Mouse (Mus musculus): Measurements from ENCODE around the gene Racgap1. TPM values are rescaled to one million over a fixed set of nuclear protein-coding genes. Genes with fewer than 3 reads are reported as not detected.

Racgap1 gene
- polyA plus RNA-seq, 1 experiment from 2014 or later = 63.3 TPM

DNA sequence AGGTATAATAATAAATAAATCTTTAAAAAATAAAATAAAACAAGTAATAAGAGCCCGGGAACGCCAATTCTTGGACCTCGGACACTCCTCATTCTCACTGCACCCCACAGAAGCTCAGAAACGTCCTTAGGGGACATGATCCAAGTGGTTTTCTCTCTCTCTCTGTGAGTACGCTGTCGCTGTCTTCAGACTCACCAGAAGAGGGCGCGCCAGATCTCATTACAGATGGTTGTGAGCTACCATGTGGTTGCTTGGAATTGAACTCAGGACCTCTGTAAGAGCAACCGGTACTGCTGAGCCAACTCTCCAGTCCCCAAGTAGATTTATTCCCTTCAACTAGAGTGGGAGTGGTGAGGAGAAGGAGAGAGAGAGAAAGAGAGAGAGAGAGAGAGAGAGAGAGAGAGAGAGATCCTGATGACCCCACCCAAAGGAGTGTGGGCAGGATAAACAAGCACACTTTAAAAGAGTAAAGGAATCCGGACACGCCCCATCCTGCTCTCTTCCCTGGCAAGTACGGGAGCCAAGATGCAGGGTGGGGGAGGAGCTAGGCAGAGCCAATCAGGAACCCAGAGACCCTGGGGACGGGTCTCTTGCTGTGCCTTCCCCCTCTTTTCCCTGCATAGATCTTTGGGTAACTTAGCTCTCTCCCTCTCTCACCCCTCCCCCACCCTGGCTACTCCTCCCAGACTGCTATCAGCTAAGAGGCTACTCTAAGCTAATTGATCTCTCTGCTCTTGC, 26.8 kb upstream of the Racgap1 start:
- peaks cover 3% of the 10 kb centered on the region; the same call in 1 of the 2 replicates for H3K36me3 ChIP-seq
- H3K4me3 ChIP-seq = no peak overlapping the region
- H3K27me3 ChIP-seq = no peaks in the 10 kb centered on the region
- ATAC-seq (ENCODE audit: low FRiP score, low read depth) = no peak
- H3K27ac ChIP-seq (replicated peaks) = no peak overlapping the region
- H3K9me3 ChIP-seq = no peaks in the 10 kb centered on the region
- WGBS = 20% methylated on average over 13 of the region's 13 CpGs
- no peak overlapping the region for H3K9ac ChIP-seq
- peak overlapping the region; percentile 10 for H3K4me2 ChIP-seq
- H3K4me1 ChIP-seq (replicated peaks) = peaks cover 61% of the 10 kb centered on the region

DNA sequence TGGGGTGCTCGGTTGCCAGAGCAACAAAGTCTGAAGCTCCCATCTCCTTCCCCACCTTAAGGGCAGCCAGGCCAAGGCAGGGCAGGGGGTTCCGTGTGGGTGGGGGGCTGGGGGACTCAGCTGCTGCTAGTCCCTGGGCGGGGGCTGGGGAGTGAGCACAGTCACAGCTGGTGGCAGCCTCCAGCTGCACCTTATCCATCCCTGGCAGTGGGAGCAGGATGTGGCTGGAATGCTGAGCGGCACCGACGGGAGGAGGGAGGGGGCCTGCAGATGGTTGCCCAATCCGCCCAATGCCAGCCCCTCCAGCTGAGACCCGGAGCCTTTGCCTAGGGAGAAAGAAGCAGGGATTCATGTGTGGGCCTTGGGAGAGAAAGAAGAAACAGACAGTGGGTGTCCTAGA, 25.6 kb upstream of the Racgap1 start:
- Histone ChIP-seq H3K9me3 (no peaks in the 10 kb centered on the region), H3K27ac (replicated peaks) (peak overlapping the region; percentile 73), H3K4me2 (peak overlapping the region; percentile 72), H3K27me3 (no peaks in the 10 kb centered on the region), H3K4me3 (0 out of 2 replicates have a peak overlapping the region, but pooled peaks have one; percentile 3), H3K9ac (0 out of 2 replicates have a peak overlapping the region, but pooled peaks have one; percentile 15), H3K4me1 (replicated peaks) (peaks cover 70% of the 10 kb centered on the region), H3K36me3 (no peaks in the 10 kb centered on the region)
- ATAC-seq (ENCODE audit: low FRiP score, low read depth) = peak; percentile 62
- WGBS = 20% methylated on average over 8 of the region's 8 CpGs

DNA sequence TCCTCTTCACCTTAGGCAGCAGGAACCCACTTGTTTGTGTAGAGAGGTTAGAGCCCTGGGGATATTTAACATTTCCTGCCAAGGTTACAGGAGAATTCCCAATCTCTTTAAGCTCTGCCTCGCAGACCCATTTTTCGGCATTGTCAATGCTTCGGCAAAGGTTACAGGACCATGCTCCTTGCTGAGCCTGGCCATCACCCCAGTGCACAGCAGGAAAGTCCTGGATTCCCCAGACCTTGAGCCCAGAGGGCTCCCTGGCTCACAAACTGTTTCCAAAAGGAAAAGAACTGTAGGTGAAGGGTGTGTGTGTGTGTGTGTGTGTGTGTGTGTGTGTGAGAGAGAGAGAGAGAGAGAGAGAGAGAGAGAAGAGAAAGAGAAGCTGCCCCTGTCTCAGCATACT, 23.4 kb upstream of the Racgap1 start:
- Histone ChIP-seq H3K4me2 (peak overlapping the region; percentile 72), H3K4me1 (replicated peaks) (peaks cover 84% of the 10 kb centered on the region), H3K27ac (replicated peaks) (no peak overlapping the region; the same call in 1 of the 2 replicates), H3K27me3 (no peaks in the 10 kb centered on the region), H3K9ac (peak overlapping the region; percentile 22; the same call in 1 of the 2 replicates), H3K4me3 (0 out of 2 replicates have a peak overlapping the region, but pooled peaks have one; percentile 11), H3K36me3 (no peaks in the 10 kb centered on the region), H3K9me3 (no peaks in the 10 kb centered on the region)
- 74% methylated on average over 3 of the region's 3 CpGs for WGBS
- ATAC-seq (ENCODE audit: low FRiP score, low read depth) = no peak

DNA sequence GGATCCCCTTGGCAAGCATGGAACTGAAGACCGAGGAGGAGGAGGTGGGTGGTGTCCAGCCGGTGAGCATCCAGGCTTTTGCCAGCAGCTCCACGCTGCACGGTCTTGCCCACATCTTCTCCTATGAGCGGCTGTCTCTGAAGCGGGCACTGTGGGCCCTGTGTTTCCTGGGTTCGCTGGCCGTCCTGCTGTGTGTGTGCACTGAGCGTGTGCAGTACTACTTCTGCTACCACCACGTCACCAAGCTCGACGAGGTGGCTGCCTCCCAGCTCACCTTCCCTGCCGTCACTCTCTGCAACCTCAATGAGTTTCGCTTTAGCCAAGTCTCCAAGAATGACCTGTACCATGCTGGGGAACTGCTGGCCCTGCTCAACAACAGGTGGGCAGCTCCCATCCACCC, 20.3 kb upstream of the Racgap1 start:
- no peaks in the 10 kb centered on the region for H3K9me3 ChIP-seq
- no peak for ATAC-seq (ENCODE audit: low FRiP score, low read depth)
- H3K9ac ChIP-seq = peak overlapping the region; percentile 93
- H3K27ac ChIP-seq (replicated peaks) = peak overlapping the region; percentile 93; the same call in 1 of the 2 replicates
- H3K36me3 ChIP-seq = no peaks in the 10 kb centered on the region
- H3K4me2 ChIP-seq = peak overlapping the region; percentile 72
- H3K4me3 ChIP-seq = peak overlapping the region; percentile 81
- peaks cover 75% of the 10 kb centered on the region for H3K4me1 ChIP-seq (replicated peaks)
- WGBS = 63% methylated on average over 14 of the region's 14 CpGs
- H3K27me3 ChIP-seq = no peaks in the 10 kb centered on the region

DNA sequence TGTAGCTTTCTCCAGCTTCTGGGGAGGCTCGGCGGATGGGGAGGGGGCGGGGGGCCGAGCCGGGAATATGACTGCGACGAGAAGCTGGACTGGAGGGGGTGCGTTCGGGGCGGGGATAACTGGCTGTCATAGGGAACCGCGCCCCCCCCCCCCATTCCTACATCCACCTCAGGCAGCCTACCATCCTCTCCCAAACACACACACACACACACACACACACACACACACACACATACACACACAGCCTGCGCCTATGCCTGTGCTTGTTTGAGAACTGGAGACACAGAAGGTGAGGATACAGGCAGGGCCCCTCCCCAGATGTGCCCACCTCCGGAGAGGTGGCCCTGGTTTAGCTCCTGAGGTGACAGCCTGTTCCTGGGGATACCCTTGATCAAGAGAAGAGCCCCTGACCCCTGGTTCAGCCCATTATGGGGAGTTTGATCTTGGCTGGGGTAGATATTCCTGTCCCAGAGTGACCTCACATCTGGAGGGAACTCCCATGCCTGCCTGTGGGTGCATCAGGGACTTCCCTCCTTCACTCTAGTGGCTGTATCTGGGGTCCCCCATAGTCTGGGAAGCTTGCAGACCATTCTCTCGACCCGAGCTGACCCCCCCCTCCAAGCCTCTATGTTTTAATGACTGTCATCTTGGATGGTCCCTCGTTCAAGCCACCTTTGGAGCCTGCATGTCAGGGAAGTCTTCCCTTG, 19.7 kb upstream of the Racgap1 start:
- WGBS = 6% methylated on average over 14 of the region's 17 CpGs
- H3K36me3 ChIP-seq = no peaks in the 10 kb centered on the region
- H3K4me1 ChIP-seq (replicated peaks) = peaks cover 75% of the 10 kb centered on the region
- peak overlapping the region; percentile 81 for H3K4me3 ChIP-seq
- H3K4me2 ChIP-seq = peak overlapping the region; percentile 72
- peak; percentile 42 for ATAC-seq (ENCODE audit: low FRiP score, low read depth)
- peak overlapping the region; percentile 93 for H3K9ac ChIP-seq
- H3K27me3 ChIP-seq = no peaks in the 10 kb centered on the region
- peak overlapping the region; percentile 93 for H3K27ac ChIP-seq (replicated peaks)
- H3K9me3 ChIP-seq = no peaks in the 10 kb centered on the region

DNA sequence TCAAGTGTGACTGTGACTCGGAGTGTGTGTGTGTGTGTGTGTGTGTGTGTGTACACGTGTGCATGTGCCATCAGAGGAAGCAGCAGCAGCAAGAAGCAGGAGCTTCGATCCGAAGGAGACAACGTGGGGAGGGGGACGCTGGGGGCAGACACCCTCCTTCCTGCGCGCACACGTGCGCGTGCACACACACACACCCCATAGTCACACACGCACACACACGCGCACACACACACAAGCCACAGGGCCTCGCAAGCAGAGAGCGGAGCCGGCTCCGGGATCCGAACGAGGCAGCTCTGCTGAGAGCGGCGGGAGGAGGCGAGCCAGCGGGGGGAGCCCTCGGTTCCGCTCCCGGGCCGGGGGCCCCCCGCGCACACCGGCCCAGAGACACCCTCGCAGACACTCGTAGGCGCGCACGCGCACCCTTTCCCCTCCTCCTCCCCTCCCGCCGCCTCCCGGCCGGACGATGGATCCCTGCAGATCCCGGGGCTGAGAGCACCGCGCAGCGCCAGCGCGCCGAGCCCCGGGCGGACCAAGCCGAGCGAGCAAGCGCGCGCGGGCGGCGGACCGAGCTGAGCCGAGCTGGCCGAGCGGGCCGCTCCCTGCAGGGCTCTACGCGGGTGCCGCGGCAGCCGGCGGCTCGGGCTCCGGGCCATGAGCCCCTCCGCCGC, 18.8 kb upstream of the Racgap1 start, which contains the start of gene Asic1:
TSS of gene Asic1 (plus strand) at position 215 of the 668 bp plus-strand sequence.
- Histone ChIP-seq H3K9ac (peak within 1 kb of the TSS; percentile 93), H3K36me3 (no peaks in the 10 kb centered on the region), H3K4me3 (peak within 1 kb of the TSS; percentile 81), H3K4me1 (replicated peaks) (peaks cover 75% of the 10 kb centered on the region), H3K4me2 (peak within 1 kb of the TSS; percentile 72), H3K27ac (replicated peaks) (peak within 1 kb of the TSS; percentile 93), H3K27me3 (no peaks in the 10 kb centered on the region), H3K9me3 (no peaks in the 10 kb centered on the region)
- peak; percentile 66 for ATAC-seq (ENCODE audit: low FRiP score, low read depth)
- WGBS = 2% methylated on average over 31 of the region's 74 CpGs

DNA sequence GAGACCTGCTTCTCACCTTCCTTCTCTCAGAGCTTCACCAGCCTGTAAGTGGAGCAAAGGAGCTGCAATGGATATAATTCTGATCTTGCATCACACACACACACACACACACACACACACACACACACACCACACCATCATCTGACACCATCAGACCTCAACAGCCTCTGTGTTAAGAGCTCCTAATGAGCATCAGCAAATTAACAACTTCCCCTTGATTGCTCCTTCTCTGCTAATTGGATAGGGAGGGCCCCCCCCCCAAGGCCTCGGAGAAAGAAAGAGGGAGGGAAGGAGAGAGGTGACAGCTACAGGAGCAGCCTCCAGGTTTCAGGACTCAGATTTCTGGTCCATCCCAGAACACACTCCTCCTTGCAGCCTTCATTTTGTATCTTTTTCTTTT, 17.9 kb upstream of the Racgap1 start:
- no peaks in the 10 kb centered on the region for H3K27me3 ChIP-seq
- H3K4me1 ChIP-seq (replicated peaks) = peaks cover 75% of the 10 kb centered on the region
- H3K9ac ChIP-seq = no peak overlapping the region
- no peak for ATAC-seq (ENCODE audit: low FRiP score, low read depth)
- no peaks in the 10 kb centered on the region for H3K36me3 ChIP-seq
- peak overlapping the region; percentile 93 for H3K27ac ChIP-seq (replicated peaks)
- H3K9me3 ChIP-seq = no peaks in the 10 kb centered on the region
- 0% methylated on average over 1 of the region's 1 CpGs for WGBS
- peak overlapping the region; percentile 81; the same call in 1 of the 2 replicates for H3K4me3 ChIP-seq
- H3K4me2 ChIP-seq = peak overlapping the region; percentile 72

DNA sequence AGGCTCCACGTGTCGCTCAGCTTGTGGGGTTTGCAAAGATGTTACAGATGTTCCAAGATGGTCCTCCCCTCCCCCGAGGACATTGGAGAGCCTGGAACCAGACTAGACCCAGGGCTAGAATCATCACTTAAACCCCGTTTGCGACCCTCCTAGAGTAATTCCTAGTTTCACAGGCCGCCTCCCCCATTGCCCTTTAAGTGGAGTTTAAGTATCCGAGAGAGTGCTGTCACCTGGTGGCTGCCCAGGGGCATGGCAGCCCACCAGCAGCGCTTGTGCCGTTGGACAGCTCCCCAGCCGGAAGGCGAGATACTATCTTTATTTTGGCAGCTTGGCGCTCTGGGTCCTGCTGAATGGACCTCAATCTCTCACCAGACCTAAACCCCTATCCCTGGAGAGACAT, 17.4 kb upstream of the Racgap1 start:
- 2% methylated on average over 12 of the region's 12 CpGs for WGBS
- H3K9ac ChIP-seq = peak overlapping the region; percentile 23; the same call in 1 of the 2 replicates

DNA sequence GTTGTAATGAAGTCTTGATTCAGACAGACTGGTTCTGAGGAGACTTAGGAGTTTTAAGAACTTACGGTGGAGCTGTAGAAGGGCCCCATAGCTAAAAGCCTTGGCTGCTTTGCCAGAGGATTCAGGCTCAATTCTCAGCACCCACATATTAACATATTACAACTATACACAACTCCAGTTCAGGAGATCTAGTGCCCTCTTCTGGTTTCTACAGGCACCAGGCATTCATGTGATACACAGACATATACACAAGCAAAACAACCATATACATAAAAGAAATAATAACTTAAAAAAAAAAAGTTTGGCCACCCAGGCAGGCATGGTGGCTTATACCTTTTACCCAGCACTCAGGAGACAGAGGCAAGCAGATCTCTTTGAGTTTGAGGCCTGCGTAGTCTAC, 16.1 kb upstream of the Racgap1 start:
- H3K27ac ChIP-seq (replicated peaks) = no peak overlapping the region
- no peaks in the 10 kb centered on the region for H3K27me3 ChIP-seq
- peaks cover 63% of the 10 kb centered on the region for H3K4me1 ChIP-seq (replicated peaks)
- H3K36me3 ChIP-seq = no peaks in the 10 kb centered on the region
- no peak overlapping the region for H3K4me3 ChIP-seq
- H3K9ac ChIP-seq = no peak overlapping the region
- 94% methylated on average over 2 of the region's 2 CpGs for WGBS
- no peak for ATAC-seq (ENCODE audit: low FRiP score, low read depth)
- no peak overlapping the region for H3K4me2 ChIP-seq
- H3K9me3 ChIP-seq = no peaks in the 10 kb centered on the region

More for the DNA sequence above, 17.4 kb upstream of the Racgap1 start:
- no peak for ATAC-seq (ENCODE audit: low FRiP score, low read depth)
- H3K4me1 ChIP-seq (replicated peaks) = peaks cover 75% of the 10 kb centered on the region
- H3K9me3 ChIP-seq = no peaks in the 10 kb centered on the region
- H3K27me3 ChIP-seq = no peaks in the 10 kb centered on the region
- no peaks in the 10 kb centered on the region for H3K36me3 ChIP-seq
- peak overlapping the region; percentile 5; the same call in 1 of the 2 replicates for H3K4me3 ChIP-seq
- peak overlapping the region; percentile 93 for H3K27ac ChIP-seq (replicated peaks)
- H3K4me2 ChIP-seq = peak overlapping the region; percentile 72

DNA sequence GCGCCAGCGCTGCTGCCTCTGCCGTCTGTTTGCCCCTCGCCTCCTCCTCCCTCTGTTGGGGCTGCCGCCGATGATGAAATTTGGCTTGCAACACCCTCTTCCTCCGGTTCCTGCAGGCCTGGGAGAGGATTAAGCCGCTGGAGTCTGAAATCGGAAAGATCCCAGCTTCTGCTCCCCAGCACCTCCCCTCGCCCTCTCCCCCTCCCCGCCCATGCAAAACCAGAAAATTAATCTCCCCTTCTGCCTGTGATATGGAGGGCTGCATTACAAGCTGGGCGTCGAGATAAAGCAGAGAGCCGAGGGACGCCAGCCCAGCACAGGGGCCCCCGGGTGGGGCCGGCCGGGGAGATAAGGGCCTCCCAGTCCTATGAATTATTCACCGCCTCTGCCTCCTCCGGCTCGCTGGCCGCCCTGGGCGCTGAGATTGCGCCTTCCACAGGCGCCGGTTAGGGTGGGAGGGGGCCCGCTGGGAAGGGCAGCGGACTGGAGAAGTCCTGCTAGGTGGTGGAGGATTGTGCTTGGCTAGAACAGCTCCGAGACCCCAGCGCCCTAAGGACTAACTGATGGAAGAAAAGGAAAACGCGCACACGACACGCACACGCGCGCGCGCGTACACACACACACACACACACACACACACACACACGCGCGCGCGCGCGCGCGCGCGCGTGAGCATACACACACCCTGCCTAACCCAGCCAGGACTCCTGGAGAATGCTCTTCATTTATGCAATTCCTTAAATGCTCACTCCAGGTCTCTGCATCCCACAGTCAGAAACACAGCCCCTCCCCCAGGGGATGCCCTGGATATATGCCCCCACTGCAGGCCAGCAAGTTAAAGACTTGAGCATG, 13.4 kb upstream of the Racgap1 start:
- peak overlapping the region; percentile 37 for H3K4me3 ChIP-seq
- WGBS = 2% methylated on average over 51 of the region's 52 CpGs
- ATAC-seq (ENCODE audit: low FRiP score, low read depth) = peak; percentile 65

More for the DNA sequence above, 13.4 kb upstream of the Racgap1 start:
- Histone ChIP-seq H3K36me3 (no peaks in the 10 kb centered on the region), H3K27ac (replicated peaks) (peak overlapping the region; percentile 78), H3K27me3 (no peaks in the 10 kb centered on the region), H3K4me1 (replicated peaks) (peaks cover 45% of the 10 kb centered on the region), H3K9ac (peak overlapping the region; percentile 49), H3K9me3 (no peaks in the 10 kb centered on the region), H3K4me2 (peak overlapping the region; percentile 60)
